Mouse (Mus musculus): ENCODE measurements at regions not wholly inside any gene's neighbourhood (a gene's known extent, or its start where the extent isn't known, plus 50 kb on each side); places are given as distances from the start of the nearest gene placed in this dataset.

- Histone ChIP-seq H3K4me3 (no peak overlapping the region), H3ac (ENCODE audit: control insufficient read depth, insufficient read length) (no peak overlapping the region), H3K27me3 (ENCODE audit: control insufficient read depth, insufficient read depth, insufficient read length) (peaks cover 13% of the 10 kb centered on the region), H3K79me2 (ENCODE audit: control insufficient read depth, insufficient read depth) (no peaks in the 10 kb centered on the region), H3K4me2 (ENCODE audit: low read depth) (no peak overlapping the region), H3K36me3 (ENCODE audit: control insufficient read depth, insufficient read depth) (no peaks in the 10 kb centered on the region)
- TF ChIP-seq TCF3 (IDR thresholded peaks at IDR 0.05; ENCODE audit: insufficient read length, low read depth) (no peak), MYOG (IDR thresholded peaks at IDR 0.05; ENCODE audit: control insufficient read depth in 1 of 3, insufficient read depth in 1 of 3, insufficient read length in 2 of 3, low read depth in 2 of 3) (no peak), REST (IDR thresholded peaks at IDR 0.05; ENCODE audit: insufficient read depth, insufficient read length) (no peak), CEBPB (IDR thresholded peaks at IDR 0.05; ENCODE audit: insufficient read depth, poor library complexity, severe bottlenecking) (no peak), TCF12 (IDR thresholded peaks at IDR 0.05; ENCODE audit: insufficient read depth, poor library complexity, severe bottlenecking) (no peak), USF1 (IDR thresholded peaks at IDR 0.05; ENCODE audit: low read depth) (no peak)
Measured at GRCm38 (mm10) chr8:93591608-93592301, 56.1 kb upstream of the Ces5a start.

- Histone ChIP-seq H3K27me3 (ENCODE audit: control insufficient read depth, insufficient read depth, insufficient read length) (peaks cover 15% of the 10 kb centered on the region), H3ac (ENCODE audit: control insufficient read depth, insufficient read length) (no peak overlapping the region), H3K4me3 (no peak overlapping the region), H3K79me2 (ENCODE audit: control insufficient read depth, insufficient read depth) (no peaks in the 10 kb centered on the region), H3K4me2 (ENCODE audit: low read depth) (no peak overlapping the region), H3K36me3 (ENCODE audit: control insufficient read depth, insufficient read depth) (no peaks in the 10 kb centered on the region)
- no peak for TF ChIP-seq CEBPB (IDR thresholded peaks at IDR 0.05; ENCODE audit: insufficient read depth, poor library complexity, severe bottlenecking)
- TF ChIP-seq TCF3 (IDR thresholded peaks at IDR 0.05; ENCODE audit: insufficient read length, low read depth), result no peak
- no peak for TF ChIP-seq MYOG (IDR thresholded peaks at IDR 0.05; ENCODE audit: control insufficient read depth in 1 of 3, insufficient read depth in 1 of 3, insufficient read length in 2 of 3, low read depth in 2 of 3)
- no peak for TF ChIP-seq E2F4 (IDR thresholded peaks at IDR 0.05; ENCODE audit: insufficient read depth)
- TF ChIP-seq POLR2AphosphoS2 (IDR thresholded peaks at IDR 0.05; ENCODE audit: insufficient read length, low read depth), result no peak
- no peak for TF ChIP-seq POLR2A (IDR thresholded peaks at IDR 0.05; ENCODE audit: insufficient read length, low read depth)
- TF ChIP-seq TCF12 (IDR thresholded peaks at IDR 0.05; ENCODE audit: insufficient read depth, poor library complexity, severe bottlenecking), result no peak
- TF ChIP-seq REST (IDR thresholded peaks at IDR 0.05; ENCODE audit: insufficient read depth, insufficient read length), result no peak
- no peak for TF ChIP-seq MAX (IDR thresholded peaks at IDR 0.05; ENCODE audit: low read depth)
- no peak for TF ChIP-seq MYOD1 (IDR thresholded peaks at IDR 0.05; ENCODE audit: control insufficient read depth in 1 of 3, insufficient read length in 2 of 3, low read depth in 2 of 3)
- no peak for TF ChIP-seq SRF (IDR thresholded peaks at IDR 0.05; ENCODE audit: control insufficient read depth, insufficient read length, low read depth)
- no peak for TF ChIP-seq USF1 (IDR thresholded peaks at IDR 0.05; ENCODE audit: low read depth)
Measured at GRCm38 (mm10) chr8:93592302-93592651, 56.6 kb upstream of the Ces5a start.

DNA sequence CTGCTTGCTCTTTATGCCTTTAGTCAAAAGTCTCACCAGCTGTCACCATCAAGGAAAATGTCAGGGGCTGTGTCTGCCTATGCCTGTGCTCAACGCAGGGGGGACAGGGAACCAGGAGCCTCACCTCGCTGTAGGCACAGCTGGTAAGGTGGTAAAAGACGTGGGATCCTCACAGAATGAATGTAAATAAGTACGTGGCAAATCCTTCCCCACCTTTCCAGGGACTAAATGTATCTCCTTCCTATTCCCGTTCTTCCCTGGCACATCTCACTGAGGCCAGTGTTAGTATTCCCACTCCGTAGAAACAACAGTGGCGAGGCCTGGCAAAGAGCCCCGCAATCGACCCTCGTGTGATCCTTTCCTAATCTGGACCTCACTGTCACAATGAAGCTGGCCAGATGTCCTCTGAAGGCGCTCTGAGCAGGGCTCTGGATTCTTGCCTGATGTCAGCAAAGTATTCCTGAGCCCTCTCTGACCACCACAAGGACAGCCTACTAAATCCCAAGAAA is 63.0 kb upstream of the Ces5a start:
- Histone ChIP-seq H3K4me2 (ENCODE audit: low read depth) (no peak overlapping the region), H3K27me3 (ENCODE audit: control insufficient read depth, insufficient read depth, insufficient read length) (peaks cover 24% of the 10 kb centered on the region), H3ac (ENCODE audit: control insufficient read depth, insufficient read length) (no peak overlapping the region), H3K36me3 (ENCODE audit: control insufficient read depth, insufficient read depth) (no peaks in the 10 kb centered on the region), H3K4me3 (no peak overlapping the region), H3K79me2 (ENCODE audit: control insufficient read depth, insufficient read depth) (no peaks in the 10 kb centered on the region)
- TF ChIP-seq CEBPB (IDR thresholded peaks at IDR 0.05; ENCODE audit: insufficient read depth, poor library complexity, severe bottlenecking) (no peak), POLR2AphosphoS2 (IDR thresholded peaks at IDR 0.05; ENCODE audit: insufficient read length, low read depth) (no peak), TCF12 (IDR thresholded peaks at IDR 0.05; ENCODE audit: insufficient read depth, poor library complexity, severe bottlenecking) (no peak), REST (IDR thresholded peaks at IDR 0.05; ENCODE audit: insufficient read depth, insufficient read length) (no peak), E2F4 (IDR thresholded peaks at IDR 0.05; ENCODE audit: insufficient read depth) (no peak), SRF (IDR thresholded peaks at IDR 0.05; ENCODE audit: control insufficient read depth, insufficient read length, low read depth) (no peak), TCF3 (IDR thresholded peaks at IDR 0.05; ENCODE audit: insufficient read length, low read depth) (no peak), MYOG (IDR thresholded peaks at IDR 0.05; ENCODE audit: control insufficient read depth in 1 of 3, insufficient read depth in 1 of 3, insufficient read length in 2 of 3, low read depth in 2 of 3) (no peak), POLR2A (IDR thresholded peaks at IDR 0.05; ENCODE audit: insufficient read length, low read depth) (no peak), MYOD1 (IDR thresholded peaks at IDR 0.05; ENCODE audit: control insufficient read depth in 1 of 3, insufficient read length in 2 of 3, low read depth in 2 of 3) (no peak), MAX (IDR thresholded peaks at IDR 0.05; ENCODE audit: low read depth) (no peak), USF1 (IDR thresholded peaks at IDR 0.05; ENCODE audit: low read depth) (no peak)

- H3K4me2 ChIP-seq (ENCODE audit: low read depth), result no peak overlapping the region
- no peak for TF ChIP-seq SRF (IDR thresholded peaks at IDR 0.05; ENCODE audit: control insufficient read depth, insufficient read length, low read depth)
- no peak for TF ChIP-seq TCF12 (IDR thresholded peaks at IDR 0.05; ENCODE audit: insufficient read depth, poor library complexity, severe bottlenecking)
- no peak for TF ChIP-seq E2F4 (IDR thresholded peaks at IDR 0.05; ENCODE audit: insufficient read depth)
- no peak for TF ChIP-seq USF1 (IDR thresholded peaks at IDR 0.05; ENCODE audit: low read depth)
- TF ChIP-seq POLR2A (IDR thresholded peaks at IDR 0.05; ENCODE audit: insufficient read length, low read depth), result no peak
- TF ChIP-seq MAX (IDR thresholded peaks at IDR 0.05; ENCODE audit: low read depth), result no peak
- TF ChIP-seq MYOD1 (IDR thresholded peaks at IDR 0.05; ENCODE audit: control insufficient read depth in 1 of 3, insufficient read length in 2 of 3, low read depth in 2 of 3), result no peak
- no peak for TF ChIP-seq POLR2AphosphoS2 (IDR thresholded peaks at IDR 0.05; ENCODE audit: insufficient read length, low read depth)
- no peak for TF ChIP-seq REST (IDR thresholded peaks at IDR 0.05; ENCODE audit: insufficient read depth, insufficient read length)
- TF ChIP-seq CEBPB (IDR thresholded peaks at IDR 0.05; ENCODE audit: insufficient read depth, poor library complexity, severe bottlenecking), result no peak
- TF ChIP-seq MYOG (IDR thresholded peaks at IDR 0.05; ENCODE audit: control insufficient read depth in 1 of 3, insufficient read depth in 1 of 3, insufficient read length in 2 of 3, low read depth in 2 of 3), result no peak
- no peak for TF ChIP-seq TCF3 (IDR thresholded peaks at IDR 0.05; ENCODE audit: insufficient read length, low read depth)
- H3K27me3 ChIP-seq (ENCODE audit: control insufficient read depth, insufficient read depth, insufficient read length), result peaks cover 24% of the 10 kb centered on the region
- H3ac ChIP-seq (ENCODE audit: control insufficient read depth, insufficient read length), result no peak overlapping the region
- no peak overlapping the region for H3K4me3 ChIP-seq
- H3K79me2 ChIP-seq (ENCODE audit: control insufficient read depth, insufficient read depth), result no peaks in the 10 kb centered on the region
- no peaks in the 10 kb centered on the region for H3K36me3 ChIP-seq (ENCODE audit: control insufficient read depth, insufficient read depth)
Measured at GRCm38 (mm10) chr8:93599306-93599705, 63.7 kb upstream of the Ces5a start.

All from myocyte (in vitro differentiated cells).